Mouse (Mus musculus): ENCODE results near the gene Mpig6b.

Mpig6b gene

DNA sequence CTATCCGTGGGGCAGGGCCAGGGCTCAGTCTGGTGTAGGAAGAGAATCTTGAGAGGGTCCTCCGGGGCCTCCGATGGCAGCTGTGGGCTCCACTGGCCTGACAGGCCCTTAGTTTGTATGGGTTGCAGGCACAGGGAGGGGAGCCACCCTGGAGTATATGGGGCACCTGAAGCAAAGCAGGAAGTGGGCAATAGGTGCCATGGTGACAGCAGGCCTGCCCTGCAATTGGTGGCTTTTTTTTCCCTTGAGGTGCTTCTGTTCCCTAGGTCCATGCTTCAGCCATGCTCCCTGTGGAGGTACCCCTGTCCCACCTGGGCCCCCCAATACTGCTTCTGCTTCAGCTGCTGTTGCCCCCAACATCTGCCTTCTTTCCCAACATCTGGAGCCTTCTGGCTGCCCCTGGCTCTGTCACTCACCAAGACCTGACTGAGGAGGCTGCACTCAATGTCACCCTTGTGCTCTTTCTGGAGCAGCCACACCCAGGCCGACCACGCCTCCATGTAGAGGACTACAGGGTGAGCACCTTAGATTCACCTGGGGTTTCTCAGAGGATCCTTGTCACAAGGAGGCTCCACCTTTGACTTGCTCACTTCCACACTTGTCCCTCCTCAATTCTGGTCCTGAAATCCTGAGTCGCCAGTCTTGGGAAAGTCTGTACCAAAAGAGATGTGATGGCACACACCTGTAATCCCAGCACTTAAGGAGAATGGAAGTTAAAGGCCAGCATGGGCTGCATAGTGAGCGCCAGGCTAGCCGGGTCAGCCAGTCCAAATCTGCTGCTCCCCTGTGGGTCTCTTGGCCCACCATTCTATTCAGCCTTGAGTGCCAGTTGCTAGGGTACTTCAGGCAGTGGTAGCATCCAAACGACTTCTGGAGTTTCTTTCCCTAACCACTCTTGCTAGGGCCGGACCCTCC, 48.9 kb downstream of the Mpig6b start:
- DNase-seq (ENCODE audit: low read depth, low spot score) = no peak

DNA sequence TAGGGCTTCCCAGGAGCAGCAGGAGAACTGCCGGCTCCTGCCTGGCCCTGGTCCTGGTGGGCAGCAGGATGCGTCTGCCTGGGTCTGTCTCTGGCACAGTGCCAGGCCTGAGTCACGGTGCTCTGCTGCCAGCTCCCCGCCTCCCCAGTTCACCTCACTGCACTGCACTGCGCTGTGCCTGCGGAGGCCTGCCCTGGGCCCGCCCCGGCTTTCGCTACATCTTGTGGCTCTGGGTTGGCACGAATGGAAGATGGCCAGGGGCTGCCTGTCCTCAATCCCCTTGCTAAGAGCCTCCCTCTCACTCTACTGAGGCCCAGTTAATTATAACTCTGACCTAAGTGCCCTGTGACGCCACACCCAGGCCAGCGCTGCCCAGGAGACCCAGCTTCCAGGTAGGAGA, 49.6 kb downstream of the Mpig6b start, which contains the start of gene Vwa7:
Vwa7 (plus strand) TSS at position 204 of the 400 bp plus-strand sequence.
- DNase-seq (ENCODE audit: low read depth, low spot score) = no peak

DNA sequence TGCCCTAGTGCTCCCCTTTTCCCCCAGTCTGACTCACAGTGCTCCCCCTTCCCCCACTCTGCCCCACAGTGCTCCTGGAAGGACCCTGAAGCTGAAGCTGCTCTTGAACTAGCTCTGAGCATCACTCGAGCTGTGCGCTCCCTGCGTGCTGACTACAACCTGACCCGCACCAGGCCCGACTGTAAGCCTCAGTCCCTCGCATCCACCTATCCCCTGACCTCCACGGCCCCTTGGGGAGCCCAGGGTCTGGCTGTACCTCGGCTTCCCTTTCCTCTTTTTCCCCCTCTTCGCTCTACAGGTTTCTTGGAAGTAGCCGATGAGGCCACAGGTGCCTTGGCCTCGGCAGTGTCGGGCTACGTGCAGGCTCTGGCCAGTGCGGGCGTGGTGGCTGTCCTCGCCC, 50.7 kb downstream of the Mpig6b start:
- no peak for DNase-seq (ENCODE audit: low read depth, low spot score)

DNA sequence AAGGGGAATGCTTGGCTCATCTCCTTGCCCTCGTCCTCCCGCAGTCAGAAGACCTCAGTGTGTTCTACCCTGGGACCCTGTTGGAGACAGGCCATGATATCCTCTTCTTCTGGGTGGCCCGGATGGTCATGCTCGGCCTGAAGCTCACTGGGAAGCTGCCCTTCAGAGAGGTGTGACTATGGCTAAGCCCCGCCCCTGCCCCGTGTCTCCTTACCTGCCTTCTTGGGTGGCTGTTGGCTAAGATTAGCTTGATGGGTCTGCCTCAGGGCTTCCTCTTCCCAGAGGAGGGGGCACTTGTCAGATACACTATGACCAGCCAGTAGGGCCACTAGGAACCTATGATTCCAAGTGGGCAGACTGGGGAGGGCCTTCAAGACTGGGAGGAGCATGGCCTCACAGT, 52.8 kb downstream of the Mpig6b start:
- DNase-seq (ENCODE audit: low read depth, low spot score) = no peak
